Mouse (Mus musculus) liver, embryonic 14.5 days (tissue): Measurements from ENCODE around the gene Fbxl17. TPM values are rescaled to one million over a fixed set of nuclear protein-coding genes. Genes with fewer than 3 reads are reported as not detected.

Experiments used
- ATAC-seq: fragments of 200-750 bp; cut with Nextera tagmentation; 2 replicates; pipeline ENCODE4 v1.8.0; 2017; ENCODE audit warnings: moderate number of reproducible peaks, mild to moderate bottlenecking, moderate library complexity; ENCODE audit not compliant: insufficient read depth
- DNase-seq, 3 experiments: peaks; one replicate each; pipeline ENCODE4 v3.0.0-alpha.2; 2012 to 2013; ENCODE audit warnings: low read depth in 3 of 3, low spot score in 3 of 3
- H3K27ac ChIP-seq: fragments of 300-500 bp; sonication (generic); 2 replicates; pipeline ENCODE4 v1.5.1; 2014; ENCODE audit warnings: moderate library complexity, mild to moderate bottlenecking, control low read depth, inconsistent platforms
- H3K27me3 ChIP-seq: fragments of 300-500 bp; sonication (generic); 2 replicates; pipeline ENCODE4 v1.6.1; 2014; ENCODE audit warnings: mild to moderate bottlenecking, low read length, moderate library complexity; ENCODE audit not compliant: control insufficient read depth, insufficient read depth
- H3K36me3 ChIP-seq: fragments of 300-500 bp; sonication (generic); replicated peaks from 2 replicates; pipeline ENCODE4 v1.6.1; 2014; ENCODE audit warnings: low read depth; ENCODE audit not compliant: control insufficient read depth, insufficient read depth
- H3K4me1 ChIP-seq, 2 experiments: fragments of 200-500 bp in 1 of 2; fragments of 300-500 bp in 1 of 2; sonication (generic) in 1 of 2; replicated peaks; 2 replicates each; pipeline ENCODE4 v1.6.1; 2012 to 2014; ENCODE audit warnings: antibody characterized with exemption in 1 of 2, inconsistent platforms in 1 of 2, low read length in 1 of 2; ENCODE audit not compliant: control insufficient read depth in 2 of 2, insufficient read depth in 2 of 2
- H3K4me2 ChIP-seq: fragments of 300-500 bp; sonication (generic); 2 replicates; pipeline ENCODE4 v1.6.1; 2014; ENCODE audit warnings: low read depth, mild to moderate bottlenecking, control low read depth, moderate library complexity
- H3K4me3 ChIP-seq, 2 experiments: fragments of 200-500 bp in 1 of 2; fragments of 300-500 bp in 1 of 2; sonication (generic) in 1 of 2; 2 replicates each; pipeline ENCODE4 v1.5.1; 2012 to 2014; ENCODE audit warnings: low read depth in 2 of 2, low read length in 2 of 2, mild to moderate bottlenecking in 2 of 2, control low read depth in 1 of 2, inconsistent platforms in 1 of 2, moderate library complexity in 1 of 2; ENCODE audit not compliant: insufficient read depth in 1 of 2
- H3K9ac ChIP-seq: fragments of 300-500 bp; sonication (generic); replicated peaks from 2 replicates; pipeline ENCODE4 v1.6.1; 2014; ENCODE audit warnings: mild to moderate bottlenecking, control low read depth, moderate library complexity
- H3K9me3 ChIP-seq: fragments of 300-500 bp; sonication (generic); 2 replicates; pipeline ENCODE4 v1.6.1; 2016; ENCODE audit warnings: low read length, mixed read lengths; ENCODE audit not compliant: control insufficient read depth
- CTCF ChIP-seq: IDR thresholded peaks from 2 replicates; pipeline ENCODE4 v1.5.1; 2016; ENCODE audit warnings: antibody characterized with exemption, low read depth, control low read depth
- EP300 ChIP-seq: IDR thresholded peaks from 2 replicates; pipeline ENCODE4 v1.6.1; 2016; ENCODE audit warnings: antibody characterized with exemption, low read depth
- WGBS: fragments of 180-500 bp; shearing (Covaris S2); extraction: QIAGEN DNeasy Blood & Tissue Kit; methylation state at CpG from one replicate; pipeline ENCODE4 v1.1.7; 2014; ENCODE audit not compliant: insufficient replicate concordance; 5-methylcytosine and 5-hydroxymethylcytosine counted together
- polyA plus RNA-seq, 2 experiments: library from polyadenylated mRNA; depleted of rRNA in 1 of 2; stranded (reverse) in 1 of 2; unstranded in 1 of 2; fragments of >200 nt; fragmentation: Nextera tagmentation in 1 of 2; extraction: Ambion mirVana in 1 of 2; gene quantifications; 2 replicates each; pipeline versions ENCODE4 v1.2.1 to v1.2.3; 2012 to 2014

Fbxl17 gene
- polyA plus RNA-seq, 2 experiments: 1.9 TPM

GRCm38 (mm10) chr17:63122427-63122826 is 377.4 kb downstream of the Fbxl17 start:
- no peaks in the 10 kb centered on the region for H3K9me3 ChIP-seq
- H3K9ac ChIP-seq: no peak overlapping the region
- H3K27me3 ChIP-seq: no peaks in the 10 kb centered on the region
- H3K4me1 ChIP-seq: no peaks in the 10 kb centered on the region
- DNase-seq: no peak
- no peak overlapping the region for H3K4me2 ChIP-seq
- 78% methylated on average over 2 of the region's 2 CpGs for WGBS
- no peak overlapping the region for H3K27ac ChIP-seq
- no peak for TF ChIP-seq CTCF
- TF ChIP-seq EP300: no peak
- H3K4me3 ChIP-seq: no peak overlapping the region
- no peak for ATAC-seq
- no peaks in the 10 kb centered on the region for H3K36me3 ChIP-seq

- DNase-seq (no peak), ATAC-seq (no peak)
- TF ChIP-seq EP300: no peak
- TF ChIP-seq CTCF: no peak
- Histone ChIP-seq H3K4me1 (no peaks in the 10 kb centered on the region), H3K27ac (no peak overlapping the region), H3K9me3 (no peaks in the 10 kb centered on the region), H3K4me3 (no peak overlapping the region), H3K27me3 (no peaks in the 10 kb centered on the region), H3K4me2 (no peak overlapping the region), H3K36me3 (no peaks in the 10 kb centered on the region), H3K9ac (no peak overlapping the region)
- 64% methylated on average over 3 of the region's 3 CpGs for WGBS
Measured at GRCm38 (mm10) chr17:63119701-63120100, 380.1 kb downstream of the Fbxl17 start.

GRCm38 (mm10) chr17:63119077-63119476 is 380.7 kb downstream of the Fbxl17 start:
- no peak overlapping the region for H3K27ac ChIP-seq
- DNase-seq (no peak), ATAC-seq (no peak)
- no peaks in the 10 kb centered on the region for H3K27me3 ChIP-seq
- H3K4me1 ChIP-seq: no peaks in the 10 kb centered on the region
- TF ChIP-seq EP300: no peak
- no peak for TF ChIP-seq CTCF
- 57% methylated on average over 7 of the region's 7 CpGs for WGBS
- no peak overlapping the region for H3K9ac ChIP-seq
- no peak overlapping the region for H3K4me2 ChIP-seq
- H3K4me3 ChIP-seq: no peak overlapping the region
- no peaks in the 10 kb centered on the region for H3K9me3 ChIP-seq
- H3K36me3 ChIP-seq: no peaks in the 10 kb centered on the region

- Histone ChIP-seq H3K4me3 (no peak overlapping the region), H3K27me3 (no peaks in the 10 kb centered on the region), H3K4me2 (no peak overlapping the region), H3K4me1 (no peaks in the 10 kb centered on the region), H3K9me3 (no peaks in the 10 kb centered on the region), H3K27ac (no peak overlapping the region), H3K36me3 (no peaks in the 10 kb centered on the region), H3K9ac (no peak overlapping the region)
- WGBS: 68% methylated on average over 5 of the region's 5 CpGs
- no peak for DNase-seq
- TF ChIP-seq CTCF: no peak
- no peak for ATAC-seq
Measured at GRCm38 (mm10) chr17:63117130-63117529, 382.7 kb downstream of the Fbxl17 start.

GRCm38 (mm10) chr17:63114399-63115085 is 385.3 kb downstream of the Fbxl17 start:
- H3K9me3 ChIP-seq: no peaks in the 10 kb centered on the region
- H3K4me3 ChIP-seq: no peak overlapping the region
- ATAC-seq (no peak), DNase-seq (no peak)
- H3K4me2 ChIP-seq: no peak overlapping the region
- H3K27me3 ChIP-seq: no peaks in the 10 kb centered on the region
- 69% methylated on average over 19 of the region's 19 CpGs for WGBS
- H3K4me1 ChIP-seq: no peaks in the 10 kb centered on the region
- no peak overlapping the region for H3K27ac ChIP-seq
- no peak for TF ChIP-seq EP300
- no peak for TF ChIP-seq CTCF
- H3K36me3 ChIP-seq: no peaks in the 10 kb centered on the region
- no peak overlapping the region for H3K9ac ChIP-seq
